Mouse (Mus musculus): ENCODE data around the gene Parp14.

The Parp14 gene

GRCm38 (mm10) chr16:35871048-35871851 lies at the start of gene Parp14:
TSS of gene Parp14 (minus strand) at chr16:35871544.
- 1% methylated on average over 38 of the region's 38 CpGs for WGBS

- WGBS, result 76% methylated on average over 6 of the region's 6 CpGs
These were observed 47.6 kb upstream of the Parp14 start for GRCm38 (mm10) chr16:35918721-35919543.

GRCm38 (mm10) chr16:35914301-35914700 lies 43.0 kb upstream of the Parp14 start:
- WGBS, result 85% methylated on average over 5 of the region's 5 CpGs

- 71% methylated on average over 1 of the region's 1 CpGs for WGBS
These were observed 42.2 kb upstream of the Parp14 start for GRCm38 (mm10) chr16:35913526-35913925.

GRCm38 (mm10) chr16:35911449-35911848 lies 40.1 kb upstream of the Parp14 start:
- WGBS, result 86% methylated on average over 3 of the region's 3 CpGs

GRCm38 (mm10) chr16:35907432-35908201 lies 36.3 kb upstream of the Parp14 start:
- 72% methylated on average over 4 of the region's 4 CpGs for WGBS

- 86% methylated on average over 7 of the region's 7 CpGs for WGBS
These were observed 35.5 kb upstream of the Parp14 start for GRCm38 (mm10) chr16:35906887-35907286.

GRCm38 (mm10) chr16:35905819-35906485 lies 34.6 kb upstream of the Parp14 start:
- WGBS, result 75% methylated on average over 6 of the region's 6 CpGs

- 97% methylated on average over 3 of the region's 3 CpGs for WGBS
These were observed 34.0 kb upstream of the Parp14 start for GRCm38 (mm10) chr16:35905355-35905754.

GRCm38 (mm10) chr16:35904121-35904736 lies 32.9 kb upstream of the Parp14 start:
- 83% methylated on average over 4 of the region's 4 CpGs for WGBS

- WGBS, result 87% methylated on average over 6 of the region's 6 CpGs
These were observed 31.8 kb upstream of the Parp14 start for GRCm38 (mm10) chr16:35903014-35903640.

GRCm38 (mm10) chr16:35900541-35900940 lies 29.2 kb upstream of the Parp14 start:
- 87% methylated on average over 3 of the region's 3 CpGs for WGBS

GRCm38 (mm10) chr16:35894997-35895396 lies 23.7 kb upstream of the Parp14 start:
- whole genome bisulfite sequencing, result 85% methylated on average over 6 of the region's 6 CpGs

- 37% methylated on average over 5 of the region's 5 CpGs for WGBS
These were observed 20.3 kb upstream of the Parp14 start for GRCm38 (mm10) chr16:35891603-35892002.

GRCm38 (mm10) chr16:35890645-35891044 lies 19.3 kb upstream of the Parp14 start:
- WGBS, result 78% methylated on average over 3 of the region's 3 CpGs

GRCm38 (mm10) chr16:35888910-35889309 lies 17.6 kb upstream of the Parp14 start:
- 92% methylated on average over 5 of the region's 5 CpGs for WGBS

- WGBS, result 86% methylated on average over 7 of the region's 7 CpGs
These were observed 16.8 kb upstream of the Parp14 start for GRCm38 (mm10) chr16:35888174-35888573.

- WGBS, result 23% methylated on average over 3 of the region's 3 CpGs
These were observed 3.1 kb upstream of the Parp14 start for GRCm38 (mm10) chr16:35874416-35874815.

- WGBS, result 51% methylated on average over 14 of the region's 14 CpGs
These were observed 1.2 kb upstream of the Parp14 start for GRCm38 (mm10) chr16:35872410-35873006.

- WGBS, result 37% methylated on average over 12 of the region's 12 CpGs
These were observed 554 bp upstream of the Parp14 start for GRCm38 (mm10) chr16:35871898-35872297.

Data from cerebral cortex, adult 2 months (tissue).